Mouse (Mus musculus) adrenal gland, postnatal 36 days (tissue): ENCODE measurements at regions not wholly inside any gene's neighbourhood (a gene's known extent, or its start where the extent isn't known, plus 50 kb on each side); places are given as distances from the start of the nearest gene placed in this dataset.
"Not testable (repeated sequence)": the region's sequence is repeated elsewhere in the genome, so short reads cannot be mapped to it uniquely, and the experiment has no call there.

ENCODE experiments used
- DNase-seq, 2 experiments: peaks; one replicate each; pipeline ENCODE4 v3.0.0; 2021; ENCODE audit warnings: mixed read lengths in 1 of 2

- no peak for DNase-seq
Measured at GRCm38 (mm10) chrX:18727940-18728710, 266.9 kb upstream of the 4930578C19Rik start.

DNA sequence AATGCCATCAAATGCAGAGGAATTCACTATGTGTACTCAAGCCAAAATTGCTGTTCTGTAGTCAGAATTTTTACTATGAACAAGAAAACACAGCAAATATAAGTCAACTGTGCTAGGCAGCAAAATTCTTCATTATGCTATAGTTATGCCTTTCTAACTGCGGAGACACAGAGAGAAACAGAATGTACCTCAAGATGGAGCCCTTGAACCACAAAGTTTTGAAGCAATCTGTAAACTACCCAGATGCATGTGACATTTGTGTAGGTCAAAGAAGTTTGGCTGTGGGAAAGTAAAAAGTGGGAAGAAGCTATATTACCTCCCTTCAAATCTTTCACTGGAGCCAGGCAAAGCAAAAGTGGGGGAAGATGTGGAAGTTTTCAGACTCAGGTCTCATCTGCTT is 226.0 kb upstream of the 4930578C19Rik start:
- DNase-seq, result peak in 1 of 2 experiments; percentile 6

DNA sequence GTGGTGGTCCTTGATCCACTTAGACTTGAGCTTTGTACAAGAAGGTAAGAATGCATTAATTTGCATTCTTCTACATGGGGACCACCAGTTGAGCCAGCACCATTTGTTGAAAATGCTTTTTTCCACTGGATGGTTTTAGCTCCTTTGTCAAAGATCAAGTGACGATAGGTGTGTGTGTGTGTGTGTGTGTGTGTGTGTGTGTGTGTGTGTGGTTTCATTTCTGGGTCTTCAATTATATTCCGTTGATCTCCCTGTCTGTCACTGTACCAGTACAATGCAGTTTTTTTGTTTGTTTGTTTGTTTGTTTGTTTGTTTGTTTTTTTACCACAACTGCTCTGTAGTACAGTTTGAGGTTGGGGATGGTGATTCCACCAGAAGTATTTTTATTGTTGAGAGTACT is 206.1 kb upstream of the 4930578C19Rik start:
- DNase-seq, result not testable (repeated sequence)

DNA sequence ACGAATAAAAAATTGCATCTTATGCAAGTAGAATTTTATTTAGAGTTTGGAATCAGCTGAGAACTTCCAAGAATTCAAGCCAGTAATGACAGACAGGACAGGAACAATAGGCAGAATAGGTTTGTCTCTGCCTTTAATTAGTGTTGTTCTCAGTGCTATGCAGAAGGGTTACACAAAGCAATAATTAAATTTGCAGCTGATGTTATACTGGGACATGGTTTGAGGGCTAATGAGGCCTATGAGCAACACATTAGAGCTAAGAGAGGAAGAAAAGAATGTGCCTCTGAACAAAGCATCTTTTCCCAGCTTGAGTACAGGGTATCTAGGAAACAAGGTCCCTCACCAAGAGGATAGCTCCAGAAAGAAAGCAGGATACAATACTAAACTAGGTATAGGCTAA is 201.9 kb upstream of the 4930578C19Rik start:
- DNase-seq, result no peak

- no peak for DNase-seq
Measured at GRCm38 (mm10) chrX:18618581-18618980, 157.4 kb upstream of the 4930578C19Rik start.
